Mouse (Mus musculus) embryonic facial prominence, embryonic 11.5 days (tissue): ENCODE measurements around the gene Brap. TPM values are rescaled to one million over a fixed set of nuclear protein-coding genes. Genes with fewer than 3 reads are reported as not detected.

Experiments used
- ATAC-seq: fragments of 200-750 bp; cut with Nextera tagmentation; replicated peaks from 2 replicates; pipeline ENCODE4 v1.8.0; 2017; ENCODE audit warnings: low read depth; ENCODE audit not compliant: insufficient number of reproducible peaks, low FRiP score, low TSS enrichment
- DNase-seq: peaks from one replicate; pipeline ENCODE4 v3.0.0-alpha.2; 2015; ENCODE audit warnings: low spot score
- H3K27ac ChIP-seq: fragments of 300-500 bp; sonication (generic); replicated peaks from 2 replicates; pipeline ENCODE4 v1.5.1; 2014; ENCODE audit warnings: mild to moderate bottlenecking, low read depth, low read length, control low read depth
- H3K27me3 ChIP-seq: fragments of 300-500 bp; sonication (generic); 2 replicates; pipeline ENCODE4 v1.6.1; 2014; ENCODE audit warnings: mild to moderate bottlenecking, low read length, moderate library complexity, mixed read lengths; ENCODE audit not compliant: control insufficient read depth, insufficient read depth
- H3K36me3 ChIP-seq: fragments of 300-500 bp; sonication (generic); replicated peaks from 2 replicates; pipeline ENCODE4 v1.6.1; 2014; ENCODE audit warnings: low read depth, mild to moderate bottlenecking, low read length, moderate library complexity, mixed read lengths; ENCODE audit not compliant: control insufficient read depth, insufficient read depth
- H3K4me1 ChIP-seq: fragments of 300-500 bp; sonication (generic); 2 replicates; pipeline ENCODE4 v1.6.1; 2014; ENCODE audit warnings: low read length, mixed read lengths; ENCODE audit not compliant: control insufficient read depth, insufficient read depth
- H3K4me2 ChIP-seq: fragments of 300-500 bp; sonication (generic); 2 replicates; pipeline ENCODE4 v1.6.1; 2014; ENCODE audit warnings: low read depth, mild to moderate bottlenecking, control low read depth, low read length, moderate library complexity
- H3K4me3 ChIP-seq: fragments of 300-500 bp; sonication (generic); 2 replicates; pipeline ENCODE4 v1.5.1; 2014; ENCODE audit warnings: low read depth, low read length, control low read depth
- H3K9ac ChIP-seq: fragments of 300-500 bp; sonication (generic); replicated peaks from 2 replicates; pipeline ENCODE4 v1.6.1; 2014; ENCODE audit warnings: mild to moderate bottlenecking, control low read depth, low read length
- H3K9me3 ChIP-seq: fragments of 300-500 bp; sonication (generic); replicated peaks from 2 replicates; pipeline ENCODE4 v1.6.1; 2016; ENCODE audit warnings: mild to moderate bottlenecking, low read length, inconsistent platforms, mixed read lengths; ENCODE audit not compliant: control insufficient read depth
- WGBS: fragments of 180-500 bp; shearing (Covaris S2); extraction: QIAGEN DNeasy Blood & Tissue Kit; methylation state at CpG from one replicate; pipeline ENCODE4 v1.1.7; 2014; 5-methylcytosine and 5-hydroxymethylcytosine counted together
- polyA plus RNA-seq: library from polyadenylated mRNA; unstranded; fragments of >200 nt; fragmentation: Nextera tagmentation; extraction: Ambion mirVana; gene quantifications from 2 replicates; pipeline ENCODE4 v1.2.1, GENCODE M21; 2014

The Brap gene
- polyA plus RNA-seq, 1 experiment from 2014 or later: 38.7 TPM

DNA sequence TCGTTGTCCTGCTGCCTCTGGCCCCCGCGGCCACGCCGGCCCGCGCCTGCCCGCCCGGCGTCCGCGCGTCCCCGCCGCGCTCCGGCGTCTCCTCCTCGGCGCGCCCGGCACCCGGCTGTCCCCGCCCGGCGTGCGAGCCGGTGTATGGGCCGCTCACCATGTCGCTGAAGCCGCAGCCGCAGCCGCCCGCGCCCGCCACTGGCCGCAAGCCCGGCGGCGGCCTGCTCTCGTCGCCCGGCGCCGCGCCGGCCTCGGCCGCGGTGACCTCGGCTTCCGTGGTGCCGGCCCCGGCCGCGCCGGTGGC lies 51.5 kb downstream of the Brap start:
- Histone ChIP-seq H3K27me3 (no peaks in the 10 kb centered on the region), H3K36me3 (no peaks in the 10 kb centered on the region), H3K9ac (peak overlapping the region; percentile 97), H3K4me3 (peak overlapping the region; percentile 99), H3K4me2 (peak overlapping the region; percentile 86), H3K9me3 (no peaks in the 10 kb centered on the region), H3K4me1 (no peaks in the 10 kb centered on the region), H3K27ac (peak overlapping the region; percentile 94)
- DNase-seq (no peak), ATAC-seq (0 out of 2 replicates have a peak, but pooled peaks have one; percentile 7)
- 0% methylated on average over 29 of the region's 57 CpGs for WGBS

DNA sequence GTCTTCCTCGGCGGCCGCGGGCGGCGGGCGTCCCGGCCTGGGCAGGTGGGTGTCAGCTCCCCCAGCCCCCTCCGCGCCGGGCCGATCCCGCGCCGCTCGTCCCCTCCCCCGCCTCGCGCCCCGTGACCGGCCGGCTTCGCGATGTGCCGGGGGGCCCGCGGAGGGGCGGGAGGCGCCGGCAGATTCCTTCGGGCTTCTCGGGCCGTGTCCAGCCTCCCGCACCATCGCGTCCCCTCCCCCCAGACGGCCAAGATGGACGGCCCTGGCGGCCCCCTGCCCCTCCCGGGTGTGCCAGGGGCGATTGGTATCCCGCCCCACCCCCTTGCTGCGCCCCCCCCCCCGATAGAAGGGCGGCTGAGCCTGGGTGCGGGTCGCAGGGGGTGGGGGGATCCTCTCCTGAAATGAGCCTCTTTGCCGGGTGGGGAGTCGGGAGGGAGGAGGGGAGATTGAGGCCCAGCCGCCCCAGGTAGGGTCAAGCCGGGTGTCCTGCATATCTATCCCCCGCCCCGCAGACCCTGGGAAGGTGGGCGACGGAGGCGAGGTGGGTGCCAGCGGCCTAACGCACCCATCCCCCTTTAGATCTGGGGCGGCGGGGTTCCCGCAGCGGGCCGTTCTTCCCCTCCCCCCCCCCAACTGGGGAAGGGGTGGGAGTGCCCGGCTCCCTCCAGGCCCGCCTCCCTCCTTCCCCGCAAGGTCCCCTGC lies 52.0 kb downstream of the Brap start:
- 0% methylated on average over 29 of the region's 66 CpGs for WGBS

DNA sequence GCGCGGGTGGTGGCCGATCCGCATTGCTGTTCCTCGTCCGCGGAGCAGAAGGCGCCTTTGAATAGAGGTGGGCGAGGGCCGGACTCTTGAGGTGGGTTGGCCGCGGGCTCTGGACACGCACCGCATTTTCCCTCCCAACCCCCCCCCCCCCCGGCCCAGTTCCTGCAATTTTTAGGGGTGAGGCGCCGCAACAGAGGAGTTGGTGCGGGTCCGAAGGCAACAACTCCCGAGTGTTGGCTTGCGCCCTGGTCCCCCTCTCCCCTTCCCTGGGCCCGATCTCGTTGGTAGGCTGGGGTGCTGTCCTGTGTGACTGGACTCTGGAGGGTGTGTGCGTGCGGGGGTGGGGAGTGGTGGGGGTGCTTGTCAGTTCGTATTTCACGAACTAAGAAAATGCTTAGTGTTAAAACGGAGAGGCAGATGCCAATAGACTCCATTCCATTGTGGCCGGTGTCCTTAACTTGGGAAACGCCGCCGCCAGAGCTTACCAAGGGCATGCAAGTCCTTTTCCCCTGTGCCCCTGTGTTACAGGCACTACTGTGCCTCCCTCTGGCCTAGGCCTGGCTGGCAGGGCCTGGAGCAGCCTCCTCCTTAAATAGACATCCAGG lies 52.7 kb downstream of the Brap start:
- H3K36me3 ChIP-seq: no peaks in the 10 kb centered on the region
- ATAC-seq (no peak; the same call in 1 of the 2 replicates), DNase-seq (peak; percentile 68)
- H3K9me3 ChIP-seq: no peaks in the 10 kb centered on the region
- peak overlapping the region; percentile 86 for H3K4me2 ChIP-seq
- peak overlapping the region; percentile 99 for H3K4me3 ChIP-seq
- 2% methylated on average over 23 of the region's 32 CpGs for WGBS
- H3K4me1 ChIP-seq: no peaks in the 10 kb centered on the region
- peak overlapping the region; percentile 94 for H3K27ac ChIP-seq
- peak overlapping the region; percentile 97 for H3K9ac ChIP-seq
- no peaks in the 10 kb centered on the region for H3K27me3 ChIP-seq

More for the DNA sequence above, 52.0 kb downstream of the Brap start:
- ATAC-seq: peak; percentile 54
- H3K9ac ChIP-seq: peak overlapping the region; percentile 97
- H3K4me2 ChIP-seq: peak overlapping the region; percentile 86
- no peaks in the 10 kb centered on the region for H3K9me3 ChIP-seq
- H3K4me3 ChIP-seq: peak overlapping the region; percentile 99
- peak; percentile 66 for DNase-seq
- peak overlapping the region; percentile 94 for H3K27ac ChIP-seq
- H3K4me1 ChIP-seq: no peaks in the 10 kb centered on the region
- no peaks in the 10 kb centered on the region for H3K27me3 ChIP-seq
- no peaks in the 10 kb centered on the region for H3K36me3 ChIP-seq

GRCm38 (mm10) chr5:121714331-121714730 lies 54.0 kb downstream of the Brap start:
- Histone ChIP-seq H3K9me3 (no peaks in the 10 kb centered on the region), H3K4me3 (no peak overlapping the region), H3K36me3 (no peaks in the 10 kb centered on the region), H3K9ac (no peak overlapping the region), H3K27ac (no peak overlapping the region), H3K4me1 (no peaks in the 10 kb centered on the region), H3K4me2 (no peak overlapping the region), H3K27me3 (no peaks in the 10 kb centered on the region)
- 71% methylated on average over 1 of the region's 1 CpGs for WGBS
- DNase-seq (no peak), ATAC-seq (no peak)

DNA sequence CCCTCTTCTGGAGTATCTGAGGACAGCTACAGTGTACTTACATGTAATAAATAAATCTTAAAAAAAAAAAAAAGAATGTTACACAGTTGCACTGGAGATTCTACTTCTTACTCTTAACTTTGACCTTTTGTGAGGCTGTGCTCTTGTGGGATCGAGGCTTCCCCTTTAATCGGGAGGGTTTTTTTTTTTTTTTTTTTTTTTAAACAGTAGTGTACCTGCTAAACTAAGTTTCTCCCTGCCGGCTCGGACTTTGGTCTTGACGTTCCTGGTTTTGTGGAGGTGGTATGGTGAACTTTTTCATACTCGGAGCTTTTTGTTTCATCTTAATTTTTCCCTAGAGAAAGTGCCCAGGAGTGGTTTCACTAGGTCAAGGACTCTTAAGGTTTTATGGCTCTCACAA lies 54.6 kb downstream of the Brap start:
- no peak for ATAC-seq
- 84% methylated on average over 6 of the region's 6 CpGs for WGBS
- DNase-seq: no peak
- Histone ChIP-seq H3K4me1 (no peaks in the 10 kb centered on the region), H3K4me2 (no peak overlapping the region), H3K27me3 (no peaks in the 10 kb centered on the region), H3K4me3 (no peak overlapping the region), H3K9me3 (no peaks in the 10 kb centered on the region), H3K9ac (no peak overlapping the region), H3K36me3 (no peaks in the 10 kb centered on the region), H3K27ac (no peak overlapping the region)

GRCm38 (mm10) chr5:121718462-121718861 lies 58.1 kb downstream of the Brap start:
- 86% methylated on average over 5 of the region's 5 CpGs for WGBS

GRCm38 (mm10) chr5:121720888-121721585 lies 60.7 kb downstream of the Brap start:
- H3K4me3 ChIP-seq: no peak overlapping the region
- H3K4me2 ChIP-seq: no peak overlapping the region
- no peaks in the 10 kb centered on the region for H3K27me3 ChIP-seq
- no peaks in the 10 kb centered on the region for H3K36me3 ChIP-seq
- no peak overlapping the region for H3K9ac ChIP-seq
- 92% methylated on average over 5 of the region's 5 CpGs for WGBS
- no peak overlapping the region for H3K27ac ChIP-seq
- no peaks in the 10 kb centered on the region for H3K9me3 ChIP-seq
- no peak for DNase-seq
- ATAC-seq: no peak
- H3K4me1 ChIP-seq: no peaks in the 10 kb centered on the region

More at GRCm38 (mm10) chr5:121718462-121718861, 58.1 kb downstream of the Brap start:
- H3K36me3 ChIP-seq: no peaks in the 10 kb centered on the region
- no peak overlapping the region for H3K4me3 ChIP-seq
- H3K4me2 ChIP-seq: no peak overlapping the region
- no peak overlapping the region for H3K27ac ChIP-seq
- H3K9ac ChIP-seq: no peak overlapping the region
- no peaks in the 10 kb centered on the region for H3K27me3 ChIP-seq
- DNase-seq: no peak
- no peaks in the 10 kb centered on the region for H3K9me3 ChIP-seq
- H3K4me1 ChIP-seq: no peaks in the 10 kb centered on the region
- ATAC-seq: no peak

DNA sequence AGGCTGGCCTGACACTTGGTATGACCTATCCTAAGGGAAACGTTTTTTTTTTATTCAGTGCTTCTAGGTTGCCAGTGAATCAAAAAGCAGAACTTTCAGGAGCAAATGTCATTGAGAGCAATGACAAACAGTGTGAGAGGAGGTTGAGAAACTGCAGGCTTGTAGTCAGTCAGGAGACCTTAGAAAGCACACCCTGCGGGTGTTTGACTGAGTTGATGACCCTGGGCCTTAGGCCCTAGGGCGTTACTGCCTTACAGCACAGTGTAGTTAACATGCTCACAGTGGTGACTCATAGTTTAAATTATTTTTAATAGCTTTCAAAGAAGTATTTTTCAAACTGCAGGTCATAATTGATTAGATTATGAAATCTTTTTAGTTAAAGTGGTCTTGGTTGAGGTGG lies 61.5 kb downstream of the Brap start:
- ATAC-seq (no peak), DNase-seq (no peak)
- Histone ChIP-seq H3K9me3 (no peaks in the 10 kb centered on the region), H3K36me3 (no peaks in the 10 kb centered on the region), H3K4me3 (no peak overlapping the region), H3K4me2 (no peak overlapping the region), H3K27ac (no peak overlapping the region), H3K9ac (no peak overlapping the region), H3K27me3 (no peaks in the 10 kb centered on the region), H3K4me1 (no peaks in the 10 kb centered on the region)
- 82% methylated on average over 3 of the region's 3 CpGs for WGBS
